Mouse (Mus musculus): ENCODE results near the gene Slit3. TPM values are rescaled to one million over a fixed set of nuclear protein-coding genes. Genes with fewer than 3 reads are reported as not detected.

The Slit3 gene
- total RNA-seq, 2 experiments from 2014 or later, result not detected

GRCm38 (mm10) chr11:35122091-35122811 lies 1.2 kb downstream of the Slit3 start:
- ATAC-seq (replicated peaks; ENCODE audit: low FRiP score, low TSS enrichment, poor library complexity, severe bottlenecking), result no peak

GRCm38 (mm10) chr11:35124489-35125107 lies 3.6 kb downstream of the Slit3 start:
- ATAC-seq (replicated peaks; ENCODE audit: low FRiP score, low TSS enrichment, poor library complexity, severe bottlenecking), result no peak

GRCm38 (mm10) chr11:35125108-35125490 lies 4.1 kb downstream of the Slit3 start:
- no peak for ATAC-seq (replicated peaks; ENCODE audit: low FRiP score, low TSS enrichment, poor library complexity, severe bottlenecking)

GRCm38 (mm10) chr11:35131740-35132139 lies 10.7 kb downstream of the Slit3 start:
- no peak for ATAC-seq (replicated peaks; ENCODE audit: low FRiP score, low TSS enrichment, poor library complexity, severe bottlenecking)

- no peak for ATAC-seq (replicated peaks; ENCODE audit: low FRiP score, low TSS enrichment, poor library complexity, severe bottlenecking)
These were observed 15.6 kb downstream of the Slit3 start for GRCm38 (mm10) chr11:35136625-35137024.

GRCm38 (mm10) chr11:35140092-35140491 lies 19.1 kb downstream of the Slit3 start:
- no peak for ATAC-seq (replicated peaks; ENCODE audit: low FRiP score, low TSS enrichment, poor library complexity, severe bottlenecking)

- no peak for ATAC-seq (replicated peaks; ENCODE audit: low FRiP score, low TSS enrichment, poor library complexity, severe bottlenecking)
These were observed 21.2 kb downstream of the Slit3 start for GRCm38 (mm10) chr11:35142202-35142601.

GRCm38 (mm10) chr11:35142698-35143360 lies 21.8 kb downstream of the Slit3 start:
- ATAC-seq (replicated peaks; ENCODE audit: low FRiP score, low TSS enrichment, poor library complexity, severe bottlenecking), result no peak

- no peak for ATAC-seq (replicated peaks; ENCODE audit: low FRiP score, low TSS enrichment, poor library complexity, severe bottlenecking)
These were observed 26.9 kb downstream of the Slit3 start for GRCm38 (mm10) chr11:35147818-35148445.

GRCm38 (mm10) chr11:35151539-35151951 lies 30.5 kb downstream of the Slit3 start:
- no peak for ATAC-seq (replicated peaks; ENCODE audit: low FRiP score, low TSS enrichment, poor library complexity, severe bottlenecking)

GRCm38 (mm10) chr11:35152875-35153274 lies 31.9 kb downstream of the Slit3 start:
- no peak for ATAC-seq (replicated peaks; ENCODE audit: low FRiP score, low TSS enrichment, poor library complexity, severe bottlenecking)

GRCm38 (mm10) chr11:35154449-35154848 lies 33.4 kb downstream of the Slit3 start:
- no peak for ATAC-seq (replicated peaks; ENCODE audit: low FRiP score, low TSS enrichment, poor library complexity, severe bottlenecking)

- no peak for ATAC-seq (replicated peaks; ENCODE audit: low FRiP score, low TSS enrichment, poor library complexity, severe bottlenecking)
These were observed 34.3 kb downstream of the Slit3 start for GRCm38 (mm10) chr11:35155281-35155680.

- ATAC-seq (replicated peaks; ENCODE audit: low FRiP score, low TSS enrichment, poor library complexity, severe bottlenecking), result no peak
These were observed 35.7 kb downstream of the Slit3 start for GRCm38 (mm10) chr11:35156676-35157075.

- no peak for ATAC-seq (replicated peaks; ENCODE audit: low FRiP score, low TSS enrichment, poor library complexity, severe bottlenecking)
These were observed 39.7 kb downstream of the Slit3 start for GRCm38 (mm10) chr11:35160682-35161211.

GRCm38 (mm10) chr11:35163396-35163795 lies 42.4 kb downstream of the Slit3 start:
- ATAC-seq (replicated peaks; ENCODE audit: low FRiP score, low TSS enrichment, poor library complexity, severe bottlenecking), result no peak

- ATAC-seq (replicated peaks; ENCODE audit: low FRiP score, low TSS enrichment, poor library complexity, severe bottlenecking), result no peak
These were observed 46.2 kb downstream of the Slit3 start for GRCm38 (mm10) chr11:35167176-35167575.

- ATAC-seq (replicated peaks; ENCODE audit: low FRiP score, low TSS enrichment, poor library complexity, severe bottlenecking), result no peak
These were observed 50.5 kb downstream of the Slit3 start for GRCm38 (mm10) chr11:35171505-35171904.

GRCm38 (mm10) chr11:35177564-35177963 lies 56.5 kb downstream of the Slit3 start:
- ATAC-seq (replicated peaks; ENCODE audit: low FRiP score, low TSS enrichment, poor library complexity, severe bottlenecking), result no peak

All from megakaryocyte-erythroid progenitor cell, adult 5-6 weeks (primary cell).